Mouse (Mus musculus): ENCODE results near the gene Ttc13. TPM values are rescaled to one million over a fixed set of nuclear protein-coding genes. Genes with fewer than 3 reads are reported as not detected.
A peak's percentile ranks its signal among the peaks of the same experiment; 100 is the strongest.

Ttc13 gene
- total and polyA plus RNA-seq, 2 experiments from 2014 or later: 15.3 to 15.7 TPM

DNA sequence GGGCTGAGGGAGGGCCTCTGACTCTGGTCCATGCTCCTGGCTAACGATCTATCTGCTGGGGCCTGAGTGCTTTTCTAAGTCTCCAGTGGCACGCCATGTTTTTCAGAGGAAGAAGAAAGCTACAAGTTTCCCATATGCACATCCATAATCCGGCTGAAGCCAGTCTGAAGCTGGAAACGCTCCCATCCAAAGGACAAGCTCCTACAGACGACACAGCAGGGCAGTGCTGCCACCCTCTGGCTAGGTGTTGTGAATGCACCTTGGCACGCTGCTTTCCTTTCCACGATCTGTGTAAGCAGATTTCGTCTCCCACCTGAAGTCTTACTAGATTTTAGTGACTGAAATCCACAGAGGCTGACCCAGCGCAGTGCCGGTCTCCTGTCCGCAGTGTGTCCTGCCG lies 44.3 kb downstream of the Ttc13 start:
- TF ChIP-seq CTCF (IDR thresholded peaks at IDR 0.05; ENCODE audit: low read depth) (peak; percentile 99), EP300 (IDR thresholded peaks at IDR 0.05; ENCODE audit: low read depth) (no peak)
- no peak overlapping the region for H3K4me3 ChIP-seq (ENCODE audit: low read depth, low read length)
- DNase-seq (ENCODE audit: low spot score) (peak; percentile 92), ATAC-seq (ENCODE audit: insufficient read depth, low read depth) (peak; percentile 88)
- peaks cover 37% of the 10 kb centered on the region for H3K36me3 ChIP-seq (replicated peaks; ENCODE audit: control insufficient read depth, insufficient read depth, low read length)
- peak overlapping the region; percentile 7; the same call in 1 of the 2 replicates for H3K27ac ChIP-seq (ENCODE audit: low read depth)
- no peaks in the 10 kb centered on the region for H3K4me1 ChIP-seq (ENCODE audit: control insufficient read depth, insufficient read depth)
- no peaks in the 10 kb centered on the region for H3K27me3 ChIP-seq (ENCODE audit: control insufficient read depth, insufficient read depth, low read length)
- WGBS: 44% methylated on average over 12 of the region's 12 CpGs
- H3K9ac ChIP-seq (replicated peaks; ENCODE audit: low read depth, low read length): no peak overlapping the region; the same call in 1 of the 2 replicates
- H3K9me3 ChIP-seq (replicated peaks; ENCODE audit: control insufficient read depth, low read length): no peaks in the 10 kb centered on the region
- H3K4me2 ChIP-seq (ENCODE audit: low read depth, low read length): no peak overlapping the region

DNA sequence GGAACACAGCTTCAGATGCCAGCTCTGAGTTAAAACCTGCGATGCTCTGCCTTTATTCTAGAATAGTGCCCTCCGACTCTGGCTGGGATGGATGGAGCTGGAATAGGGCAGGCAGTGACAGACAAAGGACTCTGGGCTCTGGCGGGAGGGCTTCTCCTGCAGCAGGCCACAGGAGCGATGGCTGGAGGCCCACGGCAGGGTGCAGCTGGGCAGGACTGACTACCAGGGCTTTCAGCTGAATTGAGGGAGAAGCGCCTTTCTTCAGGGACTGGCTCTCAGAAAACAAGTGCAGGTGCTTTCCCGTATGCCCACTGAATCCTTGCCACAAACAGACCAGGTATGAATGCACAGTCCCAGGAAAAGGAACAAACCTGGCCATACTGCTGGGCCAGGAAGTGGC lies 44.7 kb downstream of the Ttc13 start:
- no peaks in the 10 kb centered on the region for H3K27me3 ChIP-seq (ENCODE audit: control insufficient read depth, insufficient read depth, low read length)
- no peaks in the 10 kb centered on the region for H3K9me3 ChIP-seq (replicated peaks; ENCODE audit: control insufficient read depth, low read length)
- no peak overlapping the region for H3K4me2 ChIP-seq (ENCODE audit: low read depth, low read length)
- H3K27ac ChIP-seq (ENCODE audit: low read depth): peak overlapping the region; percentile 7; the same call in 1 of the 2 replicates
- no peak overlapping the region; the same call in 1 of the 2 replicates for H3K9ac ChIP-seq (replicated peaks; ENCODE audit: low read depth, low read length)
- 85% methylated on average over 7 of the region's 7 CpGs for WGBS
- H3K4me1 ChIP-seq (ENCODE audit: control insufficient read depth, insufficient read depth): no peaks in the 10 kb centered on the region
- ATAC-seq (ENCODE audit: insufficient read depth, low read depth) (no peak), DNase-seq (ENCODE audit: low spot score) (no peak)
- H3K36me3 ChIP-seq (replicated peaks; ENCODE audit: control insufficient read depth, insufficient read depth, low read length): peaks cover 39% of the 10 kb centered on the region
- H3K4me3 ChIP-seq (ENCODE audit: low read depth, low read length): no peak overlapping the region
- TF ChIP-seq CTCF (IDR thresholded peaks at IDR 0.05; ENCODE audit: low read depth): no peak
- TF ChIP-seq EP300 (IDR thresholded peaks at IDR 0.05; ENCODE audit: low read depth): no peak

DNA sequence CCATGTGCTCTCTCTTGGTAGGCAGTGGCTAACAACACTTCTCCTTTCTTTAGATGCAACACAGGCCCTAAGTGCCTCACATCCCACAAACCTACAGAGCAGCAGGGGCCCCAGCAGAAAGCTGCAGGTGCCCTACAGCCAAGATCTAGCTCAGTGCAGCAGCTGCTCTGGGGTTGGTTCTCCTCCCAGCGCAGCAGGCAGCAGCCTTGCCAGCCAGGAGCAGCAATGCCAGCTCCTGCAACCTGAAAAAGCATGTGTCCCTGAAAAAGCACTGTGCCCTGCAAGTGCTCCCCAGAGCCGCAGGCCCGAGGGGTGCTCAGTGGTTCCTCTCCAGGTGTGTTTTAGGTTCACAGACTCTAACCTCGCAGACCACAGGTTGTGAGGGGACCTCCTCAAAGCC lies 45.1 kb downstream of the Ttc13 start:
- no peak for TF ChIP-seq CTCF (IDR thresholded peaks at IDR 0.05; ENCODE audit: low read depth)
- TF ChIP-seq EP300 (IDR thresholded peaks at IDR 0.05; ENCODE audit: low read depth): no peak
- ATAC-seq (ENCODE audit: insufficient read depth, low read depth): no peak
- Histone ChIP-seq H3K4me3 (ENCODE audit: low read depth, low read length) (no peak overlapping the region), H3K9ac (replicated peaks; ENCODE audit: low read depth, low read length) (no peak overlapping the region), H3K36me3 (replicated peaks; ENCODE audit: control insufficient read depth, insufficient read depth, low read length) (peaks cover 39% of the 10 kb centered on the region), H3K4me2 (ENCODE audit: low read depth, low read length) (no peak overlapping the region), H3K27ac (ENCODE audit: low read depth) (no peak overlapping the region), H3K27me3 (ENCODE audit: control insufficient read depth, insufficient read depth, low read length) (no peaks in the 10 kb centered on the region), H3K9me3 (replicated peaks; ENCODE audit: control insufficient read depth, low read length) (no peaks in the 10 kb centered on the region), H3K4me1 (ENCODE audit: control insufficient read depth, insufficient read depth) (no peaks in the 10 kb centered on the region)
- 92% methylated on average over 4 of the region's 4 CpGs for WGBS
- DNase-seq (ENCODE audit: low spot score): no peak

DNA sequence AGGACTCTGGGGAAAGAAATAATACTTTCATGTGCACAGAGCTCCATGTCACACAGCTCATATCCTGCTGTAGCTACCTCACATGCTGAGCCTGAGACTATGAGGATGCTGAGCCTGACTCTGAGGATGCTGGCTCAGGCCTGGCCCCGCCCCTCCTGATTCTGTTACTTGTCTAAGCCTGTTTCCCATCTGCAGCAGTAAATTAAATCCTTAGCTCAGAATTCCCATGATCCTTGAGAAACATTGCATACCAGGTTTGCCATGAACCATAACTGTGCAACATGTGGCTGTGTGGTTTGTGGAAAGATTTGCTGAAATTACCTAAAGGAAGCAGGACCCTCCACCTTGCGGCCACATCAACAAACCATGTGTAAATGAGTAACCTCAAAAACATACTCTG lies 49.4 kb downstream of the Ttc13 start:
- no peak for TF ChIP-seq EP300 (IDR thresholded peaks at IDR 0.05; ENCODE audit: low read depth)
- TF ChIP-seq CTCF (IDR thresholded peaks at IDR 0.05; ENCODE audit: low read depth): no peak
- H3K4me1 ChIP-seq (ENCODE audit: control insufficient read depth, insufficient read depth): no peaks in the 10 kb centered on the region
- H3K4me3 ChIP-seq (ENCODE audit: low read depth, low read length): no peak overlapping the region
- H3K27ac ChIP-seq (ENCODE audit: low read depth): no peak overlapping the region
- 98% methylated on average over 2 of the region's 2 CpGs for WGBS
- DNase-seq (ENCODE audit: low spot score) (no peak), ATAC-seq (ENCODE audit: insufficient read depth, low read depth) (no peak)
- H3K27me3 ChIP-seq (ENCODE audit: control insufficient read depth, insufficient read depth, low read length): no peaks in the 10 kb centered on the region
- H3K9me3 ChIP-seq (replicated peaks; ENCODE audit: control insufficient read depth, low read length): no peaks in the 10 kb centered on the region
- H3K4me2 ChIP-seq (ENCODE audit: low read depth, low read length): no peak overlapping the region
- H3K36me3 ChIP-seq (replicated peaks; ENCODE audit: control insufficient read depth, insufficient read depth, low read length): peaks cover 35% of the 10 kb centered on the region
- H3K9ac ChIP-seq (replicated peaks; ENCODE audit: low read depth, low read length): no peak overlapping the region

DNA sequence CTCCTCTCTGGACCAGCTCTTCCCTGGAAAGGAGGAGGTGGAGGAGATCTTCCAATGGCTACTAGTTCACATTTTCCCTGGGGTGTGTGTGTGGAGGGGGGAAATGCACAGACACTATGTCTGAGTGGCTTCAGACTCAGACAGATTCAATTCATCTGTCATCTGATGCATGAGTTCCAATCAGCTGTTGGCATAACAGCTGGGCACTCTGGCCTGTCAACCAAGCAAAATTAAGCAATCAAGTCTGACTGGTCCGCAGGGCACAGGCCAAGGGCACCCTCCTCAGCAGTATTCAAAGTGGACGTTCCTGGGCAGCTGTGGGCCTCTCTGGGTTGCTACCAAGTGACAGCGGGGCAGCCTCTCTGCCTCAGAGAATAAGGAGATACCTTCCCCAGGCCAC lies 53.0 kb downstream of the Ttc13 start:
- Histone ChIP-seq H3K4me1 (ENCODE audit: control insufficient read depth, insufficient read depth) (peaks cover 10% of the 10 kb centered on the region), H3K27me3 (ENCODE audit: control insufficient read depth, insufficient read depth, low read length) (no peaks in the 10 kb centered on the region), H3K4me3 (ENCODE audit: low read depth, low read length) (no peak overlapping the region), H3K9me3 (replicated peaks; ENCODE audit: control insufficient read depth, low read length) (no peaks in the 10 kb centered on the region), H3K27ac (ENCODE audit: low read depth) (no peak overlapping the region), H3K9ac (replicated peaks; ENCODE audit: low read depth, low read length) (no peak overlapping the region), H3K4me2 (ENCODE audit: low read depth, low read length) (no peak overlapping the region), H3K36me3 (replicated peaks; ENCODE audit: control insufficient read depth, insufficient read depth, low read length) (peaks cover 30% of the 10 kb centered on the region; the same call in 1 of the 2 replicates)
- ATAC-seq (ENCODE audit: insufficient read depth, low read depth): no peak
- DNase-seq (ENCODE audit: low spot score): no peak
- 76% methylated on average over 3 of the region's 3 CpGs for WGBS
- TF ChIP-seq EP300 (IDR thresholded peaks at IDR 0.05; ENCODE audit: low read depth) (no peak), CTCF (IDR thresholded peaks at IDR 0.05; ENCODE audit: low read depth) (no peak)

DNA sequence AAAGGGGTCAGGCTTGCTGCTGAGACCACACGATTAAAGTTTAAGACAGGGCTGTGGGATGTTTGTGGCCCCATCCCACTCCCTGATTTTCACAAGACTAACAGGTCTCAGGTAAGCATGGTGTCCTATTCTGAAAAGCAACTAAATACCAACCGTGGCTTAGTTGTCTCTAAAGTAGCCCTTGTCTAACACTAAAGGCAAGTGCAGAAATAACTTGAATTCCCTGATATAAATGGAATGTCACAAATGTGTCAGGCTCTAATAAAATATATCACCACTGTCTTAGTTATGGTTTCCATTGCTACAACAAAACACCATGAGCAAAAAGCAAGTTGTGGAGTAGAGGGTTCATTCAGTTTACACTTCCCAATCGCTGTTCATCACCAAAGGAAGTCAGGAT lies 57.4 kb downstream of the Ttc13 start:
- H3K27me3 ChIP-seq (ENCODE audit: control insufficient read depth, insufficient read depth, low read length): no peaks in the 10 kb centered on the region
- TF ChIP-seq CTCF (IDR thresholded peaks at IDR 0.05; ENCODE audit: low read depth) (no peak), EP300 (IDR thresholded peaks at IDR 0.05; ENCODE audit: low read depth) (no peak)
- H3K4me3 ChIP-seq (ENCODE audit: low read depth, low read length): no peak overlapping the region
- WGBS: 28% methylated on average over 3 of the region's 3 CpGs
- no peak overlapping the region for H3K4me2 ChIP-seq (ENCODE audit: low read depth, low read length)
- DNase-seq (ENCODE audit: low spot score): no peak
- no peak overlapping the region for H3K9ac ChIP-seq (replicated peaks; ENCODE audit: low read depth, low read length)
- peaks cover 35% of the 10 kb centered on the region for H3K4me1 ChIP-seq (ENCODE audit: control insufficient read depth, insufficient read depth)
- no peak for ATAC-seq (ENCODE audit: insufficient read depth, low read depth)
- H3K9me3 ChIP-seq (replicated peaks; ENCODE audit: control insufficient read depth, low read length): no peaks in the 10 kb centered on the region
- no peaks in the 10 kb centered on the region for H3K36me3 ChIP-seq (replicated peaks; ENCODE audit: control insufficient read depth, insufficient read depth, low read length)
- H3K27ac ChIP-seq (ENCODE audit: low read depth): peak overlapping the region; percentile 95
